In genomic region chr11:6497311-6497948, GRCm38 (mm10) we compare ENCODE assay signal across 12 mouse cellular contexts. TPM values are rescaled to one million over a fixed set of nuclear protein-coding genes. Genes with fewer than 3 reads are reported as not detected.
DNase-seq lines count a peak whose midpoint lies in the region; ATAC-seq and TF ChIP-seq lines count a peak whose summit lies in the region.
"Had no signal": no experiment of that assay in that cellular context is flagged by ENCODE, and none has a peak within 500 bp of the region (broad histone marks: within the 10 kb centered on the region; RNA-seq: fewer than 3 reads in every experiment).

No protein-coding gene starts in this region.

- TF ChIP-seq CTCF in cerebellum, adult 2 months (IDR thresholded peaks at IDR 0.05; ENCODE audit: borderline replicate concordance, insufficient read depth, low read depth, low read length): 0 out of 2 replicates have a peak, but pooled peaks have one; percentile 7
- no peak for TF ChIP-seq CTCF in lung, postnatal 0 days (IDR thresholded peaks at IDR 0.05)
- no peak for TF ChIP-seq CTCF in heart, adult 2 months (IDR thresholded peaks at IDR 0.05)

- H3K9me3 ChIP-seq in lung, postnatal 0 days (ENCODE audit: low read length): no peaks in the 10 kb centered on the region
- H3K9me3 ChIP-seq: hindbrain, embryonic 12.5 days had no signal

- ATAC-seq in megakaryocyte progenitor cell, adult 5-6 weeks (replicated peaks; ENCODE audit: poor library complexity): peak; percentile 100
- ATAC-seq in lung, postnatal 0 days: no peak; the same call in 1 of the 2 replicates

- no peak overlapping the region for H3K4me2 ChIP-seq in lung, postnatal 0 days (replicated peaks; ENCODE audit: low read depth, low read length)
- H3K4me2 ChIP-seq: hindbrain, embryonic 12.5 days; lung, embryonic 14.5 days had no signal

- no peak for TF ChIP-seq EP300 in lung, postnatal 0 days (IDR thresholded peaks at IDR 0.05)
- TF ChIP-seq EP300 in heart, adult 2 months (IDR thresholded peaks at IDR 0.05; ENCODE audit: insufficient read depth, low read depth, low read length): no peak

- H3K4me3 ChIP-seq in cerebellum, adult 2 months (replicated peaks; ENCODE audit: insufficient read depth, low read depth, low read length): peak overlapping the region; percentile 36
- H3K4me3 ChIP-seq in lung, postnatal 0 days (ENCODE audit: low read depth, low read length): no peak overlapping the region
- no peak overlapping the region for H3K4me3 ChIP-seq in heart, adult 2 months
- H3K4me3 ChIP-seq: hindbrain, embryonic 12.5 days had no signal

- H3K9ac ChIP-seq in lung, postnatal 0 days (replicated peaks; ENCODE audit: low read depth): no peak overlapping the region
- H3K9ac ChIP-seq in heart, adult 2 months (ENCODE audit: low read depth, low read length): no peak overlapping the region
- H3K9ac ChIP-seq: hindbrain, embryonic 12.5 days; lung, embryonic 14.5 days had no signal

- WGBS in cerebellum, adult 2 months: 12% methylated on average over 12 of the region's 12 CpGs
- WGBS in lung, postnatal 0 days: 75% methylated on average over 12 of the region's 12 CpGs
- 68% methylated on average over 12 of the region's 12 CpGs for WGBS in heart, adult 2 months

- peaks cover 8% of the 10 kb centered on the region; the same call in 1 of the 2 replicates for H3K4me1 ChIP-seq in cerebellum, adult 2 months (ENCODE audit: control insufficient read depth, insufficient read depth, low read length)
- H3K4me1 ChIP-seq in lung, postnatal 0 days (ENCODE audit: insufficient read depth, low read depth, low read length): no peaks in the 10 kb centered on the region
- no peaks in the 10 kb centered on the region for H3K4me1 ChIP-seq in heart, adult 2 months (ENCODE audit: control insufficient read depth, insufficient read depth, low read length)
- H3K4me1 ChIP-seq: hindbrain, embryonic 12.5 days had no signal

- H3K79me2 ChIP-seq in heart, adult 2 months (replicated peaks; ENCODE audit: control insufficient read depth, insufficient read depth, low read length): no peaks in the 10 kb centered on the region

- H3K27ac ChIP-seq in cerebellum, adult 2 months (ENCODE audit: insufficient read depth, low read length): peak overlapping the region; percentile 18; the same call in 1 of the 2 replicates
- H3K27ac ChIP-seq in lung, postnatal 0 days (ENCODE audit: low read length): no peak overlapping the region
- H3K27ac ChIP-seq in heart, adult 2 months: no peak overlapping the region
- H3K27ac ChIP-seq: hindbrain, embryonic 12.5 days had no signal

- intact Hi-C loops in heart, adult 2 months (cut with DNase I): no loop called here

- peak; percentile 41 for DNase-seq in 3T3-L1 (ENCODE audit: low read depth, low spot score)
- peak; percentile 45 for DNase-seq in CD4-positive helper T cell, adult 2 months (ENCODE audit: low read depth, low spot score)
- peak; percentile 72 to 73 for DNase-seq in cerebellum, adult 2 months
- no peak for DNase-seq in ovary, postnatal 14 days (ENCODE audit: low spot score)
- DNase-seq in lung, postnatal 0 days (ENCODE audit: low spot score): no peak
- DNase-seq in heart, adult 2 months: no peak
- DNase-seq: adrenal gland, postnatal 10 days; kidney, postnatal 4 days; lung, embryonic 14.5 days; right cerebral cortex, adult 18-20 months had no signal

- no peaks in the 10 kb centered on the region for H3K27me3 ChIP-seq in cerebellum, adult 2 months (ENCODE audit: control insufficient read depth, insufficient read depth, low read length)
- no peaks in the 10 kb centered on the region for H3K27me3 ChIP-seq in lung, postnatal 0 days (replicated peaks; ENCODE audit: insufficient read depth, low read length)
- H3K27me3 ChIP-seq in heart, adult 2 months (ENCODE audit: control insufficient read depth, insufficient read depth, low read length): no peaks in the 10 kb centered on the region
- H3K27me3 ChIP-seq: hindbrain, embryonic 12.5 days had no signal

- no peak for TF ChIP-seq POLR2A in cerebellum, adult 2 months (IDR thresholded peaks at IDR 0.05; ENCODE audit: borderline replicate concordance, insufficient read depth, low read length)
- TF ChIP-seq POLR2A in heart, adult 2 months (IDR thresholded peaks at IDR 0.05; ENCODE audit: insufficient read depth, low read depth, low read length): no peak

- no peaks in the 10 kb centered on the region for H3K36me3 ChIP-seq in lung, postnatal 0 days (ENCODE audit: insufficient read depth, low read length)
- H3K36me3 ChIP-seq in heart, adult 2 months (ENCODE audit: control insufficient read depth, insufficient read depth, low read length): no peaks in the 10 kb centered on the region
- H3K36me3 ChIP-seq: hindbrain, embryonic 12.5 days had no signal

RNA-seq across cellular contexts. Expression of gene Purb, which starts 21.7 kb away (rescaled TPM):
- polyA plus RNA-seq in cerebellum, adult 2 months (2012; rRNA removed): 76.9 and 81.9 TPM in 2 replicates
- total RNA-seq in megakaryocyte progenitor cell, adult 5-6 weeks (2015): 51.3 and 53.0 TPM in 2 replicates
- 38.3 and 40.5 TPM in 2 replicates for total RNA-seq in megakaryocyte progenitor cell, adult 5-6 weeks (2017)
- polyA plus RNA-seq in lung, postnatal 0 days (2015; fragmentation: Nextera tagmentation; extraction: Ambion mirVana): 21.4 and 25.5 TPM in 2 replicates
- total RNA-seq in heart, adult 2 months (2021): 10 to 100 TPM; 28.0 to 31.5 TPM
- 5.0 and 9.3 TPM in 2 replicates for polyA plus RNA-seq in heart, adult 2 months (2012; rRNA removed)

RNA-seq across cellular contexts. Expression of gene Myo1g, which starts 23.3 kb away (rescaled TPM):
- 0.77 and 0.86 TPM in 2 replicates for polyA plus RNA-seq in cerebellum, adult 2 months (2012; rRNA removed)
- total RNA-seq in megakaryocyte progenitor cell, adult 5-6 weeks (2015): 39.1 and 43.8 TPM in 2 replicates
- total RNA-seq in megakaryocyte progenitor cell, adult 5-6 weeks (2017): 47.1 and 49.6 TPM in 2 replicates
- 5.7 and 6.2 TPM in 2 replicates for polyA plus RNA-seq in lung, postnatal 0 days (2015; fragmentation: Nextera tagmentation; extraction: Ambion mirVana)
- 1 to 10 TPM; 1.4 TPM for total RNA-seq in heart, adult 2 months (2021)
- 4.1 and 7.2 TPM in 2 replicates for polyA plus RNA-seq in heart, adult 2 months (2012; rRNA removed)

RNA-seq across cellular contexts. Expression of gene Ccm2, which starts 49.3 kb away (rescaled TPM):
- 86.8 and 92.5 TPM in 2 replicates for polyA plus RNA-seq in cerebellum, adult 2 months (2012; rRNA removed)
- total RNA-seq in megakaryocyte progenitor cell, adult 5-6 weeks (2015): 18.3 and 22.7 TPM in 2 replicates
- total RNA-seq in megakaryocyte progenitor cell, adult 5-6 weeks (2017): 43.6 TPM in 2 replicates
- polyA plus RNA-seq in lung, postnatal 0 days (2015; fragmentation: Nextera tagmentation; extraction: Ambion mirVana): 58.7 and 62.4 TPM in 2 replicates
- 10 to 100 TPM; 25.6 to 28.5 TPM for total RNA-seq in heart, adult 2 months (2021)
- 47.8 and 54.1 TPM in 2 replicates for polyA plus RNA-seq in heart, adult 2 months (2012; rRNA removed)

RNA-seq across cellular contexts. Expression of gene H2afv, which starts 53.2 kb away (rescaled TPM):
- polyA plus RNA-seq in cerebellum, adult 2 months (2012; rRNA removed): 106 and 107 TPM in 2 replicates
- total RNA-seq in megakaryocyte progenitor cell, adult 5-6 weeks (2015): 174 and 176 TPM in 2 replicates
- 134 and 144 TPM in 2 replicates for total RNA-seq in megakaryocyte progenitor cell, adult 5-6 weeks (2017)
- 259 and 268 TPM in 2 replicates for polyA plus RNA-seq in lung, postnatal 0 days (2015; fragmentation: Nextera tagmentation; extraction: Ambion mirVana)
- 10 to 100 TPM; 75.8 to 80.8 TPM for total RNA-seq in heart, adult 2 months (2021)
- polyA plus RNA-seq in heart, adult 2 months (2012; rRNA removed): 46.3 and 59.2 TPM in 2 replicates

Comparison
In these comparisons a context has a peak if more than half of its experiments do, and no peak if none do; other contexts are left out.
1. DNase-seq: peak in 3T3-L1 (single experiment), CD4-positive helper T cell, adult 2 months (single experiment) and cerebellum, adult 2 months (2 of 2); none in ovary, postnatal 14 days (single experiment), lung, postnatal 0 days (single experiment) and heart, adult 2 months (0 of 2).